Mouse (Mus musculus) G1E (cell line): ENCODE data around the gene Scamp2. TPM values are rescaled to one million over a fixed set of nuclear protein-coding genes. Genes with fewer than 3 reads are reported as not detected.

Source experiments
- ATAC-seq: 2 replicates; pipeline ENCODE4 v1.8.0; 2016; ENCODE audit warnings: mild to moderate bottlenecking; ENCODE audit not compliant: insufficient number of reproducible peaks, poor library complexity, low FRiP score, severe bottlenecking; ENCODE audit errors: extremely low read depth
- DNase-seq: peaks from one replicate; pipeline ENCODE4 v3.0.0; 2012; ENCODE audit warnings: low spot score
- H3K27me3 ChIP-seq: 2 replicates; pipeline ENCODE4 v1.6.1; 2012; ENCODE audit warnings: mild to moderate bottlenecking, low read length, inconsistent platforms; ENCODE audit not compliant: insufficient read depth
- H3K36me3 ChIP-seq: replicated peaks from 2 replicates; pipeline ENCODE3; 2012; ENCODE audit warnings: mild to moderate bottlenecking, inconsistent platforms
- H3K4me1 ChIP-seq: 2 replicates; pipeline ENCODE4 v1.6.1; 2012; ENCODE audit warnings: low read depth, low read length, inconsistent platforms, mixed read lengths; ENCODE audit not compliant: insufficient read depth
- H3K4me3 ChIP-seq: 2 replicates; pipeline ENCODE4 v1.5.1; 2012; ENCODE audit warnings: low read depth, mild to moderate bottlenecking, inconsistent platforms, low read length, moderate library complexity, mixed read lengths
- H3K9me3 ChIP-seq: replicated peaks from 2 replicates; pipeline ENCODE4 v1.6.1; 2012; ENCODE audit warnings: inconsistent platforms
- CTCF ChIP-seq: IDR thresholded peaks from 2 replicates; pipeline ENCODE4 v1.5.1; 2012; ENCODE audit warnings: low read depth, low read length, inconsistent platforms, mixed read lengths
- GATA1 ChIP-seq: IDR thresholded peaks from 2 replicates; pipeline ENCODE4 v1.6.1; 2012; ENCODE audit warnings: borderline replicate concordance, low read length, inconsistent platforms, mixed read lengths
- GATA2 ChIP-seq: IDR thresholded peaks from 2 replicates; pipeline ENCODE4 v1.6.1; 2012; ENCODE audit warnings: low read depth, low read length, inconsistent platforms, borderline replicate concordance
- POLR2AphosphoS5 ChIP-seq: IDR thresholded peaks from 2 replicates; pipeline ENCODE4 v1.6.1; 2012; ENCODE audit warnings: low read depth, low read length, inconsistent platforms; ENCODE audit not compliant: insufficient replicate concordance
- TAL1 ChIP-seq: conservative IDR thresholded peaks from 2 replicates; pipeline ENCODE4 v1.6.1; 2012; ENCODE audit warnings: low read depth, low read length, inconsistent platforms, mixed read lengths
- polyA plus RNA-seq: library from polyadenylated mRNA; stranded (reverse); fragments of >175 nt; gene quantifications from 2 replicates; pipeline ENCODE4 v1.2.3, GENCODE M21; 2012
- total RNA-seq, 2 experiments: library from RNA; stranded (forward) in 1 of 2; stranded (reverse) in 1 of 2; fragments of 200-1000 nt in 1 of 2; fragments of >200 nt in 1 of 2; fragmentation: Nextera tagmentation in 1 of 2; gene quantifications; 2 replicates each; pipeline ENCODE4 v1.2.3; 2014 to 2017

Scamp2 gene
- total and polyA plus RNA-seq, 3 experiments, result 16.6 to 26.6 (median 19.2) TPM

GRCm38 (mm10) chr9:57566846-57567245 is 6.1 kb downstream of the Scamp2 start:
- ATAC-seq (no peak), DNase-seq (no peak)
- H3K27me3 ChIP-seq, result no peaks in the 10 kb centered on the region
- H3K9me3 ChIP-seq, result no peaks in the 10 kb centered on the region
- no peak overlapping the region for H3K4me3 ChIP-seq
- H3K36me3 ChIP-seq, result peaks cover 78% of the 10 kb centered on the region
- TF ChIP-seq GATA1, result no peak
- no peak for TF ChIP-seq POLR2AphosphoS5
- no peak for TF ChIP-seq TAL1
- no peak for TF ChIP-seq GATA2
- TF ChIP-seq CTCF, result no peak
- peaks cover 21% of the 10 kb centered on the region for H3K4me1 ChIP-seq

GRCm38 (mm10) chr9:57568500-57568899 is 7.8 kb downstream of the Scamp2 start:
- no peak for ATAC-seq
- Histone ChIP-seq H3K27me3 (no peaks in the 10 kb centered on the region), H3K4me3 (no peak overlapping the region), H3K9me3 (no peaks in the 10 kb centered on the region), H3K4me1 (peaks cover 8% of the 10 kb centered on the region), H3K36me3 (peaks cover 81% of the 10 kb centered on the region)
- TF ChIP-seq CTCF, result no peak
- TF ChIP-seq GATA1, result no peak
- TF ChIP-seq POLR2AphosphoS5, result no peak
- no peak for DNase-seq

- H3K36me3 ChIP-seq, result peaks cover 82% of the 10 kb centered on the region
- ATAC-seq (no peak), DNase-seq (no peak)
- no peaks in the 10 kb centered on the region for H3K9me3 ChIP-seq
- no peaks in the 10 kb centered on the region for H3K27me3 ChIP-seq
- TF ChIP-seq GATA2 (no peak), GATA1 (no peak), TAL1 (no peak), CTCF (no peak), POLR2AphosphoS5 (no peak)
- H3K4me1 ChIP-seq, result peaks cover 12% of the 10 kb centered on the region; the same call in 1 of the 2 replicates
- H3K4me3 ChIP-seq, result no peak overlapping the region
These were observed 13.7 kb downstream of the Scamp2 start for GRCm38 (mm10) chr9:57574397-57574796.

GRCm38 (mm10) chr9:57575577-57575976 is 14.8 kb downstream of the Scamp2 start:
- ATAC-seq (no peak), DNase-seq (no peak)
- Histone ChIP-seq H3K9me3 (no peaks in the 10 kb centered on the region), H3K4me1 (peaks cover 12% of the 10 kb centered on the region; the same call in 1 of the 2 replicates), H3K27me3 (no peaks in the 10 kb centered on the region), H3K36me3 (peaks cover 85% of the 10 kb centered on the region), H3K4me3 (no peak overlapping the region)
- TF ChIP-seq POLR2AphosphoS5 (no peak), TAL1 (no peak), GATA2 (no peak), CTCF (no peak), GATA1 (no peak)

GRCm38 (mm10) chr9:57577144-57577849 is 16.6 kb downstream of the Scamp2 start:
- Histone ChIP-seq H3K4me3 (no peak overlapping the region), H3K9me3 (no peaks in the 10 kb centered on the region), H3K4me1 (peaks cover 12% of the 10 kb centered on the region; the same call in 1 of the 2 replicates), H3K27me3 (no peaks in the 10 kb centered on the region), H3K36me3 (peaks cover 87% of the 10 kb centered on the region)
- TF ChIP-seq TAL1 (no peak), GATA1 (no peak), POLR2AphosphoS5 (no peak), CTCF (no peak), GATA2 (no peak)
- DNase-seq, result no peak
- no peak for ATAC-seq

GRCm38 (mm10) chr9:57584991-57585390 is 24.2 kb downstream of the Scamp2 start:
- Histone ChIP-seq H3K4me1 (peaks cover 16% of the 10 kb centered on the region), H3K36me3 (peaks cover 81% of the 10 kb centered on the region), H3K27me3 (no peaks in the 10 kb centered on the region), H3K9me3 (no peaks in the 10 kb centered on the region), H3K4me3 (no peak overlapping the region)
- TF ChIP-seq POLR2AphosphoS5 (no peak), TAL1 (no peak), GATA2 (no peak), CTCF (no peak)
- DNase-seq, result no peak
- ATAC-seq, result no peak
